Mouse (Mus musculus) lung, embryonic 16.5 days (tissue): ENCODE measurements around the gene Ngfr. TPM values are rescaled to one million over a fixed set of nuclear protein-coding genes. Genes with fewer than 3 reads are reported as not detected.
A peak's percentile ranks its signal among the peaks of the same experiment; 100 is the strongest.

Experiments used
- ATAC-seq: fragments of 200-750 bp; cut with Nextera tagmentation; 2 replicates; pipeline ENCODE4 v1.8.0; 2017; ENCODE audit warnings: low read depth, mild to moderate bottlenecking, moderate library complexity
- H3K27ac ChIP-seq: fragments of 300-500 bp; sonication (generic); 2 replicates; pipeline ENCODE4 v1.5.1; 2014; ENCODE audit warnings: mild to moderate bottlenecking, control low read depth, low read length
- H3K27me3 ChIP-seq: fragments of 300-500 bp; sonication (generic); 2 replicates; pipeline ENCODE4 v1.6.1; 2014; ENCODE audit warnings: low read depth, low read length, mixed read lengths; ENCODE audit not compliant: control insufficient read depth, insufficient read depth
- H3K36me3 ChIP-seq: fragments of 300-500 bp; sonication (generic); 2 replicates; pipeline ENCODE4 v1.6.1; 2014; ENCODE audit warnings: low read length; ENCODE audit not compliant: control insufficient read depth, insufficient read depth
- H3K4me1 ChIP-seq: fragments of 300-500 bp; sonication (generic); replicated peaks from 2 replicates; pipeline ENCODE4 v1.6.1; 2014; ENCODE audit warnings: low read length, mixed read lengths; ENCODE audit not compliant: control insufficient read depth, insufficient read depth
- H3K4me2 ChIP-seq: fragments of 300-500 bp; sonication (generic); 2 replicates; pipeline ENCODE4 v1.6.1; 2014; ENCODE audit warnings: low read depth, low read length, control low read depth
- H3K4me3 ChIP-seq: fragments of 300-500 bp; sonication (generic); 2 replicates; pipeline ENCODE4 v1.5.1; 2014; ENCODE audit warnings: mild to moderate bottlenecking, low read length, control low read depth
- H3K9ac ChIP-seq: fragments of 300-500 bp; sonication (generic); 2 replicates; pipeline ENCODE4 v1.6.1; 2014; ENCODE audit warnings: low read length, control low read depth
- H3K9me3 ChIP-seq: fragments of 300-500 bp; sonication (generic); 2 replicates; pipeline ENCODE4 v1.6.1; 2016; ENCODE audit warnings: low read length; ENCODE audit not compliant: control insufficient read depth
- WGBS: fragments of 180-500 bp; shearing (Covaris S2); extraction: QIAGEN DNeasy Blood & Tissue Kit; methylation state at CpG from one replicate; pipeline ENCODE4 v1.1.7; 2014; 5-methylcytosine and 5-hydroxymethylcytosine counted together
- polyA plus RNA-seq: library from polyadenylated mRNA; unstranded; fragments of >200 nt; fragmentation: Nextera tagmentation; extraction: Ambion mirVana; gene quantifications from 2 replicates; pipeline ENCODE4 v1.2.1, GENCODE M21; 2015

Gene Ngfr
- polyA plus RNA-seq, 1 experiment from 2014 or later: 4.3 TPM

DNA sequence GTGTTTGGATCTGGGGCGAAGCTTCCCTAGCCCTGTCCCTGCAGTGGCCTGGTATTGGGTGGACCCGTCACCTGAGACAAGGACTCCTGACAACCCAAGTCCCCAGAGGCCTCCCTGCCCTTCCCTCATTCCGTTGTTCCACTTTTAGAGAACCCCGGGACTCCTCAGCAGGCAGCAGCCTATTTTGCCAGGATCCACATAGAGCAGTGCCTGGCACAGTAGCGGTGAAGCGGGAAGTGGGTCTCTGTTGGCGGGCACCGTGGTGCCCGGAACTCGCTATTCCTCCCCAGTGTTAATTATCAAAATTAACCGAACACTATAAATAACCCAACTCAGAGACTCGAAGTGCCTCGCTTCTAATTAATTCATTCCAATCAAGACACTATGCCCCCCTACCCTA is 10.2 kb upstream of the Ngfr start:
- Histone ChIP-seq H3K9me3 (no peaks in the 10 kb centered on the region), H3K4me3 (no peak overlapping the region), H3K27ac (no peak overlapping the region), H3K36me3 (no peaks in the 10 kb centered on the region), H3K4me2 (no peak overlapping the region), H3K27me3 (peaks cover 8% of the 10 kb centered on the region; the same call in 1 of the 2 replicates), H3K9ac (no peak overlapping the region), H3K4me1 (peaks cover 6% of the 10 kb centered on the region)
- WGBS: 52% methylated on average over 13 of the region's 13 CpGs
- no peak for ATAC-seq

DNA sequence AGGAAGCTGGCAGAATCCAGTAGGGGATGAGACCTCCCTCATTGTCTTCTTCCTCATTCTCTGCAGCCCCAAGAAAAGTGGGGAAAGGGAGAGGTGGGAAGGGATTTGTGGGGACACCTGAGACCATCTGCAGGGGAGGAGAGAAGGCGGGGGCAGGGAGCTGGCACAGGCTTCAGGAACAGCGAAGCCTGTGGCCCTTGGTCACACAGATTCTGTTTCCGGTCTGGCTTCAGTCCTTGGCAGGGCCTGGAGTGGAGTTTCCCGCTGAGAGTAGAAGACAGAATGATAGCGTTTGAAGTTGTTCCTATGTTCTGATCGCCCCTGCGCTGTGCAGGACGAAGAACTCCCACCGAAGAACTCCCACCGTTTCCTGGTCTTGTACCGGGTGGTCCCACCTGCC is 9.2 kb upstream of the Ngfr start:
- Histone ChIP-seq H3K4me2 (no peak overlapping the region), H3K4me1 (peaks cover 6% of the 10 kb centered on the region), H3K27ac (no peak overlapping the region), H3K4me3 (no peak overlapping the region), H3K9me3 (no peaks in the 10 kb centered on the region), H3K36me3 (no peaks in the 10 kb centered on the region), H3K27me3 (peaks cover 8% of the 10 kb centered on the region; the same call in 1 of the 2 replicates), H3K9ac (no peak overlapping the region)
- 33% methylated on average over 11 of the region's 11 CpGs for WGBS
- ATAC-seq: no peak

DNA sequence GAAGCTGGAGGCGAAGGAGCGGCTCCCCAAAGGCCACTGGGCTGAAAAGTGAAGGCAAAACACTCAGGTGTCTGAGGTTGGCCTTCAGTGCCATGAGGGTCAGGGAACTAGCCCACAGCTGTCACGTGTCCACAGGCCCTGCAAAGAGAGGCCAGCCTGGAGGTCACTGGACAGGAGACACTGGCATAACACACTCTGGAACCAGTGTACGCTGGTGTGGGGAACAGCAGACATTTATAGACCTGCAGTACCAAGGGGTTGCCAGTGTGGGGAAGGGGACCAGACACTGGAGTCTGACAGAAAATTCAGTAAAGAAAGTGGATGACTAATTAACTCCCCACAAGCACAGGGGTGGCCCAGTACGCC is 8.6 kb upstream of the Ngfr start:
- WGBS: 61% methylated on average over 5 of the region's 5 CpGs
- H3K4me3 ChIP-seq: no peak overlapping the region
- H3K36me3 ChIP-seq: no peaks in the 10 kb centered on the region
- peaks cover 6% of the 10 kb centered on the region for H3K4me1 ChIP-seq
- ATAC-seq: no peak
- H3K27ac ChIP-seq: no peak overlapping the region
- H3K27me3 ChIP-seq: peaks cover 8% of the 10 kb centered on the region; the same call in 1 of the 2 replicates
- no peaks in the 10 kb centered on the region for H3K9me3 ChIP-seq
- no peak overlapping the region for H3K9ac ChIP-seq
- no peak overlapping the region for H3K4me2 ChIP-seq

GRCm38 (mm10) chr11:95595438-95596149 is 8.1 kb upstream of the Ngfr start:
- no peak overlapping the region for H3K9ac ChIP-seq

GRCm38 (mm10) chr11:95594686-95595212 is 7.2 kb upstream of the Ngfr start:
- Histone ChIP-seq H3K4me2 (no peak overlapping the region), H3K27me3 (peaks cover 12% of the 10 kb centered on the region; the same call in 1 of the 2 replicates), H3K4me3 (no peak overlapping the region), H3K27ac (no peak overlapping the region), H3K4me1 (peaks cover 6% of the 10 kb centered on the region), H3K36me3 (no peaks in the 10 kb centered on the region), H3K9ac (no peak overlapping the region), H3K9me3 (no peaks in the 10 kb centered on the region)
- WGBS: 18% methylated on average over 13 of the region's 13 CpGs
- ATAC-seq: no peak

More at GRCm38 (mm10) chr11:95595438-95596149, 8.1 kb upstream of the Ngfr start:
- H3K36me3 ChIP-seq: no peaks in the 10 kb centered on the region
- H3K4me2 ChIP-seq: no peak overlapping the region
- no peak overlapping the region for H3K4me3 ChIP-seq
- peaks cover 6% of the 10 kb centered on the region for H3K4me1 ChIP-seq
- H3K27me3 ChIP-seq: peaks cover 12% of the 10 kb centered on the region; the same call in 1 of the 2 replicates
- WGBS: 29% methylated on average over 10 of the region's 10 CpGs
- no peak overlapping the region for H3K27ac ChIP-seq
- ATAC-seq: no peak
- H3K9me3 ChIP-seq: no peaks in the 10 kb centered on the region

- 38% methylated on average over 5 of the region's 5 CpGs for WGBS
- no peak for ATAC-seq
- H3K4me3 ChIP-seq: no peak overlapping the region
- H3K27ac ChIP-seq: no peak overlapping the region
- peaks cover 14% of the 10 kb centered on the region; the same call in 1 of the 2 replicates for H3K27me3 ChIP-seq
- H3K4me1 ChIP-seq: peaks cover 6% of the 10 kb centered on the region
- no peaks in the 10 kb centered on the region for H3K36me3 ChIP-seq
- no peak overlapping the region for H3K4me2 ChIP-seq
- H3K9me3 ChIP-seq: no peaks in the 10 kb centered on the region
- no peak overlapping the region for H3K9ac ChIP-seq
These were observed 6.0 kb upstream of the Ngfr start for GRCm38 (mm10) chr11:95593501-95593900.

GRCm38 (mm10) chr11:95592691-95593090 is 5.2 kb upstream of the Ngfr start:
- no peak overlapping the region for H3K9ac ChIP-seq
- H3K4me3 ChIP-seq: no peak overlapping the region
- peaks cover 19% of the 10 kb centered on the region; the same call in 1 of the 2 replicates for H3K27me3 ChIP-seq
- no peaks in the 10 kb centered on the region for H3K36me3 ChIP-seq
- WGBS: 39% methylated on average over 1 of the region's 1 CpGs
- ATAC-seq: no peak
- no peaks in the 10 kb centered on the region for H3K9me3 ChIP-seq
- H3K27ac ChIP-seq: no peak overlapping the region
- no peak overlapping the region for H3K4me2 ChIP-seq
- peaks cover 5% of the 10 kb centered on the region for H3K4me1 ChIP-seq

GRCm38 (mm10) chr11:95589195-95589594 is 1.7 kb upstream of the Ngfr start:
- 44% methylated on average over 5 of the region's 5 CpGs for WGBS
- Histone ChIP-seq H3K27me3 (peaks cover 47% of the 10 kb centered on the region), H3K9me3 (no peaks in the 10 kb centered on the region), H3K4me2 (no peak overlapping the region), H3K4me3 (no peak overlapping the region), H3K27ac (no peak overlapping the region), H3K36me3 (no peaks in the 10 kb centered on the region), H3K9ac (no peak overlapping the region), H3K4me1 (peaks cover 27% of the 10 kb centered on the region)
- ATAC-seq: no peak

GRCm38 (mm10) chr11:95586751-95587422 is 648 bp downstream of the Ngfr start:
- Histone ChIP-seq H3K36me3 (no peaks in the 10 kb centered on the region), H3K27me3 (peaks cover 67% of the 10 kb centered on the region), H3K4me2 (peak overlapping the region; percentile 83), H3K4me3 (peak overlapping the region; percentile 46), H3K27ac (no peak overlapping the region), H3K9ac (peak overlapping the region; percentile 49; the same call in 1 of the 2 replicates), H3K9me3 (no peaks in the 10 kb centered on the region), H3K4me1 (peaks cover 27% of the 10 kb centered on the region)
- ATAC-seq: no peak
- WGBS: 1% methylated on average over 27 of the region's 27 CpGs
